Mouse (Mus musculus): ENCODE data around the gene Olfr193. TPM values are rescaled to one million over a fixed set of nuclear protein-coding genes. Genes with fewer than 3 reads are reported as not detected.
"Not testable (repeated sequence)": the region's sequence is repeated elsewhere in the genome, so short reads cannot be mapped to it uniquely, and the experiment has no call there.

Olfr193 gene
- total RNA-seq (2021) = not detected
- long read RNA-seq, experiment 1 = 0 reads
- long read RNA-seq, experiment 2 = 0 reads

DNA sequence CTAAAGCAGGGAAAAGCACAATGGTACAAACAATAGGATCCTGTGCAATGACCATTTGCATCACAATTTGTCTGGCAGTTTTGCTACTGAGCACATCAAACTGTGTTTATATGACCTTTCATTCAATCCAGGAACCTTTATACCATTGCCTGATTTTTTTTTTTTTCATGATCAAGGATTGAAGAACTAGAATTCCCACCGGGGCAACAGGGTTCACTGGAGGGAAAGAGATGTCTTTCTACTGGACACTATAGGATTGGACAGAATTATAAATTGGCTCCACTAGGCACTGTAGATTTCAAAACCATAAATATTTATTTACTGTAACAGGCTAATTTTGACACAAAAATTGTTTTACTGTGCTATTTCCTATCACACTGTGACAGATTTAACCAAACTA is at the start of gene Olfr193:
Gene Olfr193 (minus strand): TSS at position 101 of the 400 bp plus-strand sequence.
- no peak for DNase-seq
- intact Hi-C loops (cut with DNase I) = no loop called here

DNA sequence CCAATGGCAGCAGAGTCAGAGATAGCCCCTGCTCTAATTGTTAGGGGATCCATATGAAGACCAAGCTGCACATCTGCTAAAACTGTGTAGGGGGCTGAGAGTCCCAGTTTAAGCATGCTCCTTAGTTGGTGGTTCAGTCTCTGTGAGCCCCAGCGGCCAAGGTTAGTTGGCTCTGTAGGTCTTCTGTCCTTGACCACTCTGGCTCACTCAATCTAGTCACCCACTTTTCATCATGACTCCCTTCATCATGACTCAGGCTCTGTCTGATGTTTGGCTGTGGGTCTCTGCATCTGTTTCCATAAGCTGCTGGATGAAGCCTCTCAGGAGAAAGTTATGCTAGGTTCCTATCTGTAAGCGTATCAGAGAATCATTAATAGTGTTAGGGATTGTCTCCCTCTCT is 40.3 kb upstream of the Olfr193 start:
- intact Hi-C loops (cut with DNase I) = loop anchor here (10.0 kb wide), 1 partner anchor 103 kb away; no protein-coding TSS in a partner anchor
- no peak for DNase-seq

DNA sequence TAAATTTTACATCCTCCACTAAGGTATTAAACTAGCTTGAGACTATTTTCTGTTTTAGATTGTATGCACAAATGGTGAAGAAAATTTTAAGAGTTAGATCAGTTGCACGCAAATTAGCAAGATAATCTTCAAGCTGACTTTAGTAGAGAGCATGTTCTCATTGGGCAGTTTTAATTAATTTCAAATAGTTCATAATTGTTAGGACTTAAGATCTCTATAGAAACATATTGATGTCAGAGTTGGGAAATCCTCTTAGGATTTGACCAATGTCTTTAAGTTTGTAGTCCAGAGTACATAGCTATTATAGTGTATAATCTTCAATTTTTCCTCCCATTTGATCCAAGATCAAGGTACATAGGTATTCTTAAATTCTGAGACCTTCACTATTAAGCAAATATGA is 35.1 kb upstream of the Olfr193 start, which contains the start of gene Olfr195:
Gene Olfr195 (plus strand): TSS at position 301 of the 400 bp plus-strand sequence.
- no peak for DNase-seq
- intact Hi-C loops (cut with DNase I) = no loop called here

DNA sequence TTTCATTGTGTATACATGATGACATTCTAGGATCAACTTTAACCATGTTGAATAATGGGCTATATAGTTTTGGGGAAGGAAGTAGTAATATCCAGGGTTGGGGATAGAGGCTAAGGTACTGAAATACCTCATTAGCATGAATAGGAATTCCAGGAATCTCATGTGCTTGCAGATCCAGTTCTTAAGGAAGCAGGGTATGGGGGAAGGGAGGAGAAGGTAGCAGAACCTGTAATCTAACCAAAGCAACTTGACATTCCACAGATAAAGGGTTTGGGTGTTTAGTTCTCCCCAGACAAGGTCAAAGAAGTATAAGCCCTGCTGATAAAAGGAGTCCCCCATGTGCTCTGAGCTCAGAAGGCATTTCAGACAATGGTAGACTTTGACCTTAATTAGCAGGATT is 29.4 kb upstream of the Olfr193 start:
- no peak for DNase-seq
- intact Hi-C loops (cut with DNase I) = no loop called here

DNA sequence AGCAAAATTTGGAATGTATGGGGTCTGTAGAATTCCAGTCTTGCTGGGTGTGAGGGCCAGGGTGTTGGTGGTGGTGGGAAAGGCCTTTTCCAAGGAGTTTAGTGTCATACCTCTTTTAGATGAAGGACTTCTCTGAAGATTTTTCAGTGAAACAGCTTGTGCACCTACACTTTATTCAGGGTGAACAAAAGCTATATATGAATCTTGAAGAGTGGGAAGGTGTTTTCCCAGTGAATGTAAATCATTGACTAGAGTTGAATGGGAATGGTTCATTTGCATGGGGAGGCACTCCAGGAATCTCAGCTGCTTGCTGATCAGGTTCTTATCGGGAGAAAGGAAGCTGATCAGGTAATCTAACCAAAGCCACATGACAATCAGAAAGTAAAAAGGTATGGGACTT is 19.1 kb upstream of the Olfr193 start:
- DNase-seq = no peak
- intact Hi-C loops (cut with DNase I) = no loop called here

DNA sequence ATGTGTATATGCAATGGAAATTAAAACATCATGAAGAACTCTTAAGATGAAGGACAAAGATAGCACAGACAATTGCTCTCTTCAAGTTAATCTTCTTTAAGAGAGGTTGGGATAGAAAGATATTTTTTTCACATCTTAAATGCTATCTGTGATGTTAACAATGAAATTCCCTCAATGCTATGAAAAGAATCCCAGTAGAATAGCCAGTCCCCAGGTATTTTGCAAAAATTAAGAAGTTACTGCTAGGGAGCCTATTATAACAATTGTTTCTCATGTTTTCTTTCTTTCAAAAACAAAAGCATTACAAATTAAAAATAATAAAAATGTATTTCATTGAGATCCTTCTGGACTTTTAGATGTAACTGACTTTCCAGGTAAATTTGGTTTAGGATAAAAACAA is 9.3 kb upstream of the Olfr193 start, which contains the start of gene Olfr194:
Gene Olfr194 (minus strand): TSS at position 101 of the 400 bp plus-strand sequence.
- intact Hi-C loops (cut with DNase I) = no loop called here

DNA sequence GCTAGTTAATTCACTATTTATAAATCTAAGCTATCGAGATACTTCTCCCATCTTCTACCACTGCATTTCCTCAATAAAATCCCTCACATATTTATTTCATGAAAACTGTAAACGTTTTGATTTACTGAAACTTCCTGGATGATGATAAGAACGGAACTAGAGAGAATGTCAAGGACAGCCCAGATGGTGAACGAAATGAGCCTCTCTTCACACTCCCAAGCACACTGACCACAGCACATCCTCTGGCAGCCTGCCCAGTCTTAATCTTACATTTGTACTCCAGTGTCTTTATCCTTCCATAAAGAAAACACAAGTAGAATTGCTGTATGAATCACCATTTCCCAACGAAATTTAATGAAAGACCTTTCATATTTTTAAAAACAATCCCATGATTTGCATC is 3.2 kb downstream of the Olfr193 start:
- intact Hi-C loops (cut with DNase I); DNase-seq: not testable (repeated sequence)

More for the DNA sequence above, 9.3 kb upstream of the Olfr193 start, which contains the start of gene Olfr194:
- no peak for DNase-seq

DNA sequence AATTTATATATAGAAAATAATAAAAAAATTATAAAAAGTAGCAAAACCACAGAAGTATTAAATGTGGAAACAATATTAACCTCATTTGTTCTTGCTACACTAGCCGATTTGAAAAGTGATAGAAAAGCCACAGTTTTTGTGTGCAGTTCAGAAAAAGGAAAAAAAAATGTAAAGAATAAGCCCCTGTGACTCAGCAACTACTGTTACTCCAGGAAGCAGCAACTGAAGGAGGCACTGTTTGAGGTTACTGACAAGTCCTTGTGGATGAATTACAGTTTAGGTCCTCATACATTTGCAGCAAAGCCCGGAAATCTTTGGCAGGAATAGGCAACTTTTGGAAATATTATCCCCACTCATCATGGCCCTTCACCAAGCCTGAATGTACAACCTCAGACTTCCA is 6.4 kb downstream of the Olfr193 start:
- no peak for DNase-seq
- intact Hi-C loops (cut with DNase I) = no loop called here

DNA sequence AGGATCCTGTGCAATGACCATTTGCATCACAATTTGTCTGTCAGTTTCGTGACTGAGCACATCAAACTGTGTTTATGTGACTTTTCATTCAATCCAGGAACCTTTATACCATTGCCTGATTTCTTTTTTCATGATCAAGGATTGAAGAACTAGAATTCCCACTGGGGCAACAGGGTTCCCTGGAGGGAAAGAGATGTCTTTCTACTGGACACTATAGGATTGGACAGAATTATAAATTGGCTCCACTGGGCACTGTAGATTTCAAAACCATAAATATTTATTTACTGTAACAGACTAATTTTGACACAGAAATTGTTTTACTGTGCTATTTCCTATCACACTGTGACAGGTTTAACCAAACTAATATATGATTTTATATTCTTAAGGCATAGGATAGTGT is 22.0 kb downstream of the Olfr193 start, which contains the start of gene Olfr191:
Gene Olfr191 (minus strand): TSS at position 101 of the 400 bp plus-strand sequence.
- DNase-seq; intact Hi-C loops (cut with DNase I): not testable (repeated sequence)

DNA sequence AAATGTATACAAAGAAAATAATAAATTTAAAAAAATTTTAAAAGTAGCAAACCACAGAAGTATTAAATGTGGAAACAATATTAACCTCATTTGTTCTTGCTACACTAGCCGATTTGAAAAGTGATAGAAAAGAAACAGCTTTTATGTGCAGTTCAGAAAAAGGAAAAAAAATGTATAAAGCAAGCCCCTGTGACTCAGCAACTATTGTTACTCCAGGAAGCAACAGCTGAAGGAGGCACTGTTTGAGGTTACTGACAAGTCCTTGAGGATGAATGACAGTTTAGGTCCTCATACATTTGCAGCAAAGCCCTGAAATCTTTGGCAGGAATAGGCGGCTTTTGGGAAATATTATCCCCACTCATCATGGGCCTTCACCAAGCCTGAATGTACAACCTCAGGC is 30.6 kb downstream of the Olfr193 start:
- DNase-seq; intact Hi-C loops (cut with DNase I): not testable (repeated sequence)

DNA sequence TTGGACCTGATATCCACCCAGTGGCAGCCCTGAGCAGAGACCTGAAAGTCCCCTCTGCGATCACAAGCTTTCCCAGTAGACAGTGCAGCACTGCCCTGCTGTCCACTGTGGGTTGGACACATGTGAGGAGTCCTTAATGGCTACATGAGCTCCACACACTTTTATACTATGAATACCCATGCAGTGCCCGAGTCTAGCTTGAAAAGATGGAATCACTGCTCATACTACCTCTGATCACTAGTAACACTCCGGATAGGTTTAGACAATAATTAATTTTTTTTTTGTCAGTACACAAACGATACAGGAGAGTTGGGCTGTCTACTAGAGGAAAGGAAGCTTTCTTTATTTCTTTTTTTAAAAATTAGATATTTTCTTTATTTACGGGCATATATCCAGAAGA is 33.8 kb downstream of the Olfr193 start, which contains the start of gene Olfr190:
Gene Olfr190 (minus strand): TSS at position 101 of the 400 bp plus-strand sequence.
- DNase-seq = no peak
- intact Hi-C loops (cut with DNase I) = no loop called here

DNA sequence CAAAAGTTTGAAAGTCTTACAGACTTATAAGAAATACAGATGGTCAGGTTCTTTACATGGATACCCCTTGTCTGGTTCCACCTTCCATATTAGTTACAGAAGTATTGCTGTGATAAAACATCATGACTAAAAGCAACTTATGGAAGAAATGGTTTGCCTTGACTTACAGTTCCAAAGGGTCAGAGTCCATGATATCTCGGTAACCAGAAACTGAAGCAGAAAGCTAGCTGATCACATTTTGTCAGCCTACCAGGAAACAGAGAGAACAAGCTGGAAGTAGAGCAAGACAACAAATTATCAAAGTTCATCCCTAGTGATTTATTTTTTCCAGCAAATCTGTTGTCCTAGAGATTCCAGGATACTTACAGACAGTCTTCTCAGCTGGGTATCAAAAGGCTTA is 38.2 kb downstream of the Olfr193 start:
- DNase-seq = no peak
- intact Hi-C loops (cut with DNase I) = no loop called here

DNA sequence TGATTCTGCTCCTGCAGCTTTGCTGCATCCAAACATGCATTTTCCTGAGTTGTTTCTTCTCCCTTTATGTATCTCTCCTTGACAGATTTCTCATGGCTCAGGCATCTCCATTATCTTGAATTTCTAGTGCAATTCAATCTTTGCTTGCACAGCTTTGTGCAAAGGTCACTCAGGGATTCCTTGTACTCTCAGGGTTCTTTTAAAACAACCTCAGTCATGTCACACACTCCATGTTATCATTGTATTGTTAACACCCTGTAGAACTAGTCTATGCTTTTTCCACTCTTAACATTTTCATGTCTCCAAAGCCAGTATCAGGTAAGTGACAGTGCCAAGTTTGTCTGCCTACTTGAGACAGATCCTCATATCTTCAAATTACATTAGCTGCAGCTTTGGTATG is 39.9 kb downstream of the Olfr193 start:
- intact Hi-C loops (cut with DNase I) = no loop called here
- DNase-seq = no peak

DNA sequence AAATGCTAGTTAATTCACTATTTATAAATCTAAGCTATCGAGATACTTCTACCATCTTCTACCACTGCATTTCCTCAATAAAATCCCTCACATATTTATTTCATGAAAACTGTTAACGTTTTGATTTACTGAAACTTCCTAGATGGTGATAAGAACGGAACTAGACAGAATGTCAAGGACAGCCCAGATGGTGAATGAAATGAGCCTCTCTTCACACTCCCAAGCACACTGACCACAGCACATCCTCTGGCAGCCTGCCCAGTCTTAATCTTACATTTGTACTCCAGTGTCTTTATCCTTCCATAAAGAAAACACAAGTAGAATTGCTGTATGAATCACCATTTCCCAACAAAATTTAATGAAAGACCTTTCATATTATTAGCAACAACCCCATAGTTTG is 49.3 kb downstream of the Olfr193 start:
- not testable (repeated sequence) for DNase-seq

More for the DNA sequence above, 49.3 kb downstream of the Olfr193 start:
- intact Hi-C loops (cut with DNase I) = not testable (repeated sequence)

Other genes with a start within 250 kb of the Olfr193 start
- gene Olfr177, start 237.1 kb downstream of the Olfr193 start, total RNA-seq (2021) = not detected
- not detected for gene Olfr178, start 219.8 kb downstream of the Olfr193 start, total RNA-seq (2021)
- not detected for gene Olfr181, start 183.1 kb downstream of the Olfr193 start, total RNA-seq (2021)
- not detected for gene Olfr180, start 182.5 kb downstream of the Olfr193 start, total RNA-seq (2021)
- gene Olfr183, start 116.5 kb downstream of the Olfr193 start, total RNA-seq (2021) = not detected
- not detected for gene Olfr186, start 81.6 kb downstream of the Olfr193 start, total RNA-seq (2021)
- gene Olfr187, start 72.1 kb downstream of the Olfr193 start, total RNA-seq (2021) = not detected
- gene Olfr190, start 33.9 kb downstream of the Olfr193 start, total RNA-seq (2021) = not detected
- not detected for gene Olfr191, start 22.1 kb downstream of the Olfr193 start, total RNA-seq (2021)
- not detected for gene Olfr194, start 9.2 kb upstream of the Olfr193 start, total RNA-seq (2021)
- not detected for gene Olfr195, start 35.2 kb upstream of the Olfr193 start, total RNA-seq (2021)
- not detected for gene Olfr196, start 58.6 kb upstream of the Olfr193 start, total RNA-seq (2021)
- not detected for gene Olfr198, start 91.7 kb upstream of the Olfr193 start, total RNA-seq (2021)
- gene Olfr199, start 107.9 kb upstream of the Olfr193 start, total RNA-seq (2021) = not detected
- not detected for gene Olfr201, start 160.8 kb upstream of the Olfr193 start, total RNA-seq (2021)
- gene Olfr202, start 174.9 kb upstream of the Olfr193 start, total RNA-seq (2021) = not detected
- gene Olfr203, start 187.0 kb upstream of the Olfr193 start, total RNA-seq (2021) = not detected
- not detected for gene Olfr204, start 206.4 kb upstream of the Olfr193 start, total RNA-seq (2021)
- gene Olfr205, start 219.3 kb upstream of the Olfr193 start, total RNA-seq (2021) = not detected
- gene Olfr206, start 237.4 kb upstream of the Olfr193 start, total RNA-seq (2021) = not detected

Data from gastrocnemius, postnatal 36 days (tissue).